Mouse (Mus musculus) liver, embryonic 15.5 days (tissue): Measurements from ENCODE around the gene Clec2l. TPM values are rescaled to one million over a fixed set of nuclear protein-coding genes. Genes with fewer than 3 reads are reported as not detected.
"Not testable (repeated sequence)": the region's sequence is repeated elsewhere in the genome, so short reads cannot be mapped to it uniquely, and the experiment has no call there.

ENCODE experiments used
- ATAC-seq: fragments of 200-750 bp; cut with Nextera tagmentation; 2 replicates; pipeline ENCODE4 v1.8.0; 2017; ENCODE audit warnings: moderate number of reproducible peaks, mild to moderate bottlenecking, moderate library complexity; ENCODE audit not compliant: insufficient read depth
- H3K27ac ChIP-seq: fragments of 300-500 bp; sonication (generic); replicated peaks from 2 replicates; pipeline ENCODE4 v1.5.1; 2015; ENCODE audit warnings: mild to moderate bottlenecking, inconsistent platforms
- H3K27me3 ChIP-seq: fragments of 300-500 bp; sonication (generic); 2 replicates; pipeline ENCODE4 v1.6.1; 2015; ENCODE audit warnings: mild to moderate bottlenecking, inconsistent platforms
- H3K36me3 ChIP-seq: fragments of 300-500 bp; sonication (generic); replicated peaks from 2 replicates; pipeline ENCODE4 v1.6.1; 2015; ENCODE audit warnings: moderate library complexity, mild to moderate bottlenecking, inconsistent platforms
- H3K4me1 ChIP-seq: fragments of 300-500 bp; sonication (generic); replicated peaks from 2 replicates; pipeline ENCODE4 v1.6.1; 2015; ENCODE audit warnings: inconsistent platforms
- H3K4me2 ChIP-seq: fragments of 300-500 bp; sonication (generic); 2 replicates; pipeline ENCODE4 v1.6.1; 2015; ENCODE audit warnings: moderate library complexity, mild to moderate bottlenecking, inconsistent platforms
- H3K4me3 ChIP-seq: fragments of 300-500 bp; sonication (generic); replicated peaks from 2 replicates; pipeline ENCODE4 v1.5.1; 2015; ENCODE audit warnings: mild to moderate bottlenecking, inconsistent platforms
- H3K9ac ChIP-seq: fragments of 300-500 bp; sonication (generic); 2 replicates; pipeline ENCODE4 v1.6.1; 2015; ENCODE audit warnings: moderate library complexity, mild to moderate bottlenecking, inconsistent platforms
- H3K9me3 ChIP-seq: fragments of 300-500 bp; sonication (generic); replicated peaks from 2 replicates; pipeline ENCODE4 v1.6.1; 2016; ENCODE audit warnings: inconsistent platforms
- WGBS: fragments of 180-500 bp; shearing (Covaris S2); methylation state at CpG from one replicate; pipeline ENCODE4 v1.1.7; 2015; ENCODE audit warnings: mixed read lengths; ENCODE audit not compliant: insufficient replicate concordance; 5-methylcytosine and 5-hydroxymethylcytosine counted together
- polyA plus RNA-seq: library from polyadenylated mRNA; unstranded; fragments of >200 nt; fragmentation: Nextera tagmentation; extraction: Ambion mirVana; gene quantifications from 2 replicates; pipeline ENCODE4 v1.2.1, GENCODE M21; 2015

Clec2l gene
- polyA plus RNA-seq, 1 experiment from 2014 or later = 0.08 TPM

DNA sequence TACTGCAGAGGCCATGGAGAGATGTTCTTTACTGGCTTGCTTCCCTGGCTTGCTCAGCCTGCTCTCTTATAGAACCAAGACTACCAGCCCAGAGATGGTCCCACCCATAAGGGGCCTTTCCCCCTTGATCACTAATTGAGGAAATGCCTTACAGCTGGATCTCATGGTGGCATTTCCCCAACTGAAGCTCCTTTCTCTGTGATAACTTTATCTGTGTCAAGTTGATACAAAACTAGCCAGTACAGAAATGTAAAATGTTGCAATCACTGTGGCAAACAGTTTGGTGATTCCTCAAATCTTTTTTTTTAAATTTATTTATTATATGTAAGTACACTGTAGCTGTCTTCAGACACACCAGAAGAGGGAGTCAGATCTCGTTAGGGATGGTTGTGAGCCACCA lies 7.6 kb downstream of the Clec2l start:
- not testable (repeated sequence) for H3K36me3 ChIP-seq, ATAC-seq, H3K4me3 ChIP-seq, H3K4me2 ChIP-seq, H3K4me1 ChIP-seq, H3K9ac ChIP-seq, H3K9me3 ChIP-seq, H3K27ac ChIP-seq
- 38% methylated on average over 1 of the region's 1 CpGs for WGBS
- H3K27me3 ChIP-seq = peaks cover 30% of the 10 kb centered on the region

DNA sequence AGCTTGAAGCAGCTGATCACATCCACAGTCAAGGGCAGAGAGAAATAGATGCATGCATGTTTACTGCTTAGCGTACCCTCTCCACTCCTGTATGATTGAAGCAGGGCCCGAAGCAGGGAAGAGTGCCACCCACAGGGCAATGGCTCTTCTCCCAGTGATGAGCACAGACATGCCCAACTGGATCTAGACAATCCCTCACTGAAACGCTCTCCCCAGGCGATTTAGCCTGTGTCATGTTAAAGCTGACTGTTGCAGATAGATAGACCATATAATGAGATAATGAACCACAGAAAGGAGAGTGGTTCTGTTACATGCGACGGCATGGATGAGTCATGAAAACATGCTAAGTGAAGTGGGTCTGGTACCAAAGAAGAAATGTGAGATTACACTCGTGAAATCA lies 8.4 kb downstream of the Clec2l start:
- no peak for ATAC-seq

DNA sequence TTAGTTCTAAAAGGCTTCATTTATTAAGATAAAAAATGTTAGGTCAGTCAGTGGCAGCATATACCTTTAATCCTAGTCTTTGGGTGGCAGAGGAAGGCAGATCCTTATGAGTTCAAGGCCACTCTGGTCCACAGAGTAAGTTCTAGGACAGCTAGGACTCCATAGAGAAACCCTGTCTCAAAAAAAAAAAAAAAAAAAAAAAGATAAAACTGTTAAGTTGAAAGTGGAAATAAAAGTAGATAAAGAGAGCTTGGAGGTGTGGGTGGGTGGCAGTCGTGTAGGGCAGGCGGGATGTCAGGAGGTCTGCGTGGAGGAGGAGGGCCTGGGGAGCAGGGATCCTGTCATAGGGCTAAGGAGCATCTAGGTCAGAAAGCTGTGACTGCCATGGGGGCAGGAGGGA lies 9.1 kb downstream of the Clec2l start:
- peaks cover 18% of the 10 kb centered on the region for H3K27me3 ChIP-seq
- no peaks in the 10 kb centered on the region for H3K36me3 ChIP-seq
- H3K27ac ChIP-seq = no peak overlapping the region
- no peak overlapping the region for H3K4me2 ChIP-seq
- no peaks in the 10 kb centered on the region for H3K9me3 ChIP-seq
- peaks cover 17% of the 10 kb centered on the region for H3K4me1 ChIP-seq
- H3K4me3 ChIP-seq = no peak overlapping the region
- WGBS = 48% methylated on average over 3 of the region's 3 CpGs
- ATAC-seq = no peak
- H3K9ac ChIP-seq = no peak overlapping the region

More for the DNA sequence above, 8.4 kb downstream of the Clec2l start:
- 39% methylated on average over 7 of the region's 7 CpGs for WGBS
- Histone ChIP-seq H3K4me2 (no peak overlapping the region), H3K4me3 (no peak overlapping the region), H3K27me3 (peaks cover 22% of the 10 kb centered on the region), H3K4me1 (peaks cover 11% of the 10 kb centered on the region), H3K36me3 (no peaks in the 10 kb centered on the region), H3K27ac (no peak overlapping the region), H3K9ac (no peak overlapping the region), H3K9me3 (no peaks in the 10 kb centered on the region)

DNA sequence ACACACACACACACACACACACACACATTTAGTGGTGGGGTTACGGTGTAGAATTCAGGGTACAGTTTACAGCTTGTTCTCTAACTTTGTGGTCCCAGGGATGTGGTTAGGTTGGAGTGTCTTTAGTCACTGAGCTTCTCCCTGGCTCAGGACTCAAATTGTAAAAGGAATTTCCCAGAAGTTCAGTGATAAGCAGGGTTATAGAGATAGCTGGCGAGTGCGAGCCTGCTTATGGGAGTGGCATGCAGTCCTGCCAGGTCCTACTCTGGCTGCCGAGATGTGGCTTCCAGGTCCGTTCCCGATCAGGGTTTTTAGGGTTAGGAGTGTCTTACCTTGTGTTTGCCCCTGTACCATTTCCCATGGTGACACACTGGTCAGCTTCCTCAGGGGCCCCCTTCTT lies 13.3 kb downstream of the Clec2l start:
- H3K9ac ChIP-seq = no peak overlapping the region
- H3K4me1 ChIP-seq = peaks cover 14% of the 10 kb centered on the region
- H3K27ac ChIP-seq = no peak overlapping the region
- 48% methylated on average over 6 of the region's 6 CpGs for WGBS
- ATAC-seq = no peak
- H3K36me3 ChIP-seq = no peaks in the 10 kb centered on the region
- peaks cover 7% of the 10 kb centered on the region; the same call in 1 of the 2 replicates for H3K27me3 ChIP-seq
- H3K4me2 ChIP-seq = no peak overlapping the region; the same call in 1 of the 2 replicates
- no peak overlapping the region for H3K4me3 ChIP-seq
- H3K9me3 ChIP-seq = no peaks in the 10 kb centered on the region

DNA sequence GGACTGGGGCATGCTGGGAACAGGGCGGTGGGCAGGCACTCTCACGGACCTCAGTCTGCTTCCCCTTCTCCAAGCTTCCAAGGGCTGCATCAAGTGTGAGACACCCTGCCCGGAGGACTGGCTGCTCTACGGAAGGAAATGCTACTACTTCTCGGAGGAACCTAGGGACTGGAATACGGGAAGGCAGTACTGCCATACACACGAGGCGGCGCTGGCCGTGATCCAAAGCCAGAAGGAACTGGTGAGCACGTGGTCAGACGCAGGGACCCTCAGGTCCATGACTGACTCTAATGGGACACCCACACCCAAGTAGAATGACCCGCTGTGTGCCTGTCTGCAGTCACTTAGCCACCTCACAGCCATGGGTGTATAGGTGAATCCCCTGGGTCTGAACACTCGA lies 13.9 kb downstream of the Clec2l start:
- H3K4me2 ChIP-seq = no peak overlapping the region
- H3K9me3 ChIP-seq = no peaks in the 10 kb centered on the region
- 61% methylated on average over 14 of the region's 14 CpGs for WGBS
- no peaks in the 10 kb centered on the region for H3K36me3 ChIP-seq
- peaks cover 7% of the 10 kb centered on the region; the same call in 1 of the 2 replicates for H3K27me3 ChIP-seq
- H3K4me3 ChIP-seq = no peak overlapping the region
- H3K4me1 ChIP-seq = peaks cover 9% of the 10 kb centered on the region
- no peak overlapping the region for H3K27ac ChIP-seq
- ATAC-seq = no peak
- H3K9ac ChIP-seq = no peak overlapping the region

DNA sequence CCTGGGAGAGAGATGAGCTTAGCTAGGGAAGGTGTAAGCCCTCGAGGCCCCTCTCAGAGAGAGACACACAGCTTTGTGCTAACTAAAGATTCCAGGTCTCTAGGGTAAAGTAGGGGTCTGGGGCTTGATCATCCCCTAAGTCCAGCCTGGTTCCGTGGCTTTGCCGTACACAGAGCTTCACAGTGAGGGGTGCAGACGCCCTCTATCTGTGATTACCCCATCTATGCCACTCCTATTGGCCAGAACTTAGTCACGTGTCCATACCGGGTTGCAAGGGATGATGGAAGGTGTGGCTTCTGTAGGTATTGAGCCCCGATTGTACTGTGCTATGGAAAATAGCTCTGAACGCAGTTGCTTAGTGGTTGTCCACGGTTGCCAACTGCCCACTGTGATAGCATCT lies 14.8 kb downstream of the Clec2l start:
- no peaks in the 10 kb centered on the region for H3K9me3 ChIP-seq
- no peak for ATAC-seq
- H3K4me1 ChIP-seq = peaks cover 9% of the 10 kb centered on the region
- H3K4me3 ChIP-seq = no peak overlapping the region
- H3K27ac ChIP-seq = no peak overlapping the region
- no peak overlapping the region for H3K9ac ChIP-seq
- H3K4me2 ChIP-seq = no peak overlapping the region
- H3K36me3 ChIP-seq = no peaks in the 10 kb centered on the region
- 56% methylated on average over 9 of the region's 9 CpGs for WGBS
- peaks cover 7% of the 10 kb centered on the region; the same call in 1 of the 2 replicates for H3K27me3 ChIP-seq

DNA sequence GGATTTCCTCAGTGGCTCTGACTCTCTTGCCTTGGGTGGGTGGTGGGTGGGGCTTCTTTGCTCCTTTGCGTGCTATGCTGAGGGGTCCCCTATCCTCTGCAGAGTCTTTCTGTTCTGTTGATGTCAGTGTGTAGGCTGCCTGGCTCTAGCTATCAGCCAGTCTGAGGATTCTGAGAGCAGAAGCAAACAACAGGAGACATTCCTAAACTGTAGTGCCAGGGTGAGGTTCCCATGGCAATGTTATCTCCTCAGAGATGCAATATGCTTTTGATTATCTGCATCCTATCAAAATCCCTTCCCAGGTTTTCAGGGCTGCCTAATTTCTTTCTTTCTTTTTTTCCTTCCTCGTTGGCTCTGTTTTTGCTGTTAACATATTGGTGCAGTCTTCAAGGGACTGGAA lies 19.7 kb downstream of the Clec2l start:
- H3K9me3 ChIP-seq = no peaks in the 10 kb centered on the region
- H3K36me3 ChIP-seq = peaks cover 13% of the 10 kb centered on the region
- H3K4me1 ChIP-seq = no peaks in the 10 kb centered on the region
- H3K4me3 ChIP-seq = no peak overlapping the region
- no peak for ATAC-seq
- no peak overlapping the region for H3K9ac ChIP-seq
- H3K27ac ChIP-seq = no peak overlapping the region
- no peaks in the 10 kb centered on the region for H3K27me3 ChIP-seq
- WGBS = 47% methylated on average over 2 of the region's 2 CpGs
- no peak overlapping the region for H3K4me2 ChIP-seq

DNA sequence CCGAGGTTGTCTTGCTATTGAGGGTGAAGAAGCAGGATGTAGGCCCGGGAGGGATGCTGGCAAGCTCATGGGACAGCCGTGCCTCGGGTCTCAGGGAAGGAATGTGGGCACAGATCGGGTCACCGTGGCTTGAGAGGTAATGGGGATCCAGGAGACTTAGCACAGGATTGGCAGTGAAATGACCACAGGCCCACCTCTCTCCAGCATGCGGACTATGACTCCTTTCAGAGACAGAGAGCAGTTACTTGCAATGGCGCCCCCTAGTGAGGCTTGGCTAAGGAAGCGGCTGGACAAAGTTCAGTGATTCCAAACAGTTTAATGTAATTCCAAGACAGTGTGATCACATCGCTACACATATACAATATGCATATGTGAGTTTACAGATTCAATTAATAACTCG lies 24.3 kb downstream of the Clec2l start:
- WGBS = 66% methylated on average over 11 of the region's 11 CpGs
- ATAC-seq = no peak
- peaks cover 52% of the 10 kb centered on the region for H3K36me3 ChIP-seq

DNA sequence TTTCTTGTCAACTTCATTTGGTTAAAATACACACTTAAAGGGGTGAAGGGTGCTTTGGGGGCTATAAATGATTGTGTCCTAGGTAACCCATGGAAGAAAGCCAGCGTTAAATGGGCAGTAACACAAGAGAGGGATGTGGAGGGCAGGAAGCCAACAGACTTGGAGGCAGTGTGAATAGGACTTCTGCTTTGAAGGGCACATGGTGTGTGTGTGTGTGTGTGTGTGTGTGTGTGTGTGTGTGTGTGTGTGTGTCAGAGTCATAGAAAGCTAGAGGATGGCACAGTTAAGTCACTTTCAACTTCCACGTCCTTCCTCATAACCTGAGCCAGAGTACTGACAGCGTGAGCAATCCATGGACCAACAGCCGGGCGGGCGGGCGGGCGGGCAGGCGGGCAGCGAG lies 26.0 kb downstream of the Clec2l start:
- Histone ChIP-seq H3K27ac (no peak overlapping the region), H3K4me1 (no peaks in the 10 kb centered on the region), H3K9me3 (no peaks in the 10 kb centered on the region), H3K36me3 (peaks cover 68% of the 10 kb centered on the region), H3K4me2 (no peak overlapping the region), H3K4me3 (no peak overlapping the region), H3K27me3 (no peaks in the 10 kb centered on the region), H3K9ac (no peak overlapping the region)
- WGBS = 90% methylated on average over 10 of the region's 10 CpGs
- no peak for ATAC-seq

More for the DNA sequence above, 24.3 kb downstream of the Clec2l start:
- Histone ChIP-seq H3K4me2 (no peak overlapping the region), H3K4me1 (no peaks in the 10 kb centered on the region), H3K9me3 (no peaks in the 10 kb centered on the region), H3K9ac (no peak overlapping the region), H3K27me3 (no peaks in the 10 kb centered on the region), H3K4me3 (no peak overlapping the region), H3K27ac (no peak overlapping the region)

DNA sequence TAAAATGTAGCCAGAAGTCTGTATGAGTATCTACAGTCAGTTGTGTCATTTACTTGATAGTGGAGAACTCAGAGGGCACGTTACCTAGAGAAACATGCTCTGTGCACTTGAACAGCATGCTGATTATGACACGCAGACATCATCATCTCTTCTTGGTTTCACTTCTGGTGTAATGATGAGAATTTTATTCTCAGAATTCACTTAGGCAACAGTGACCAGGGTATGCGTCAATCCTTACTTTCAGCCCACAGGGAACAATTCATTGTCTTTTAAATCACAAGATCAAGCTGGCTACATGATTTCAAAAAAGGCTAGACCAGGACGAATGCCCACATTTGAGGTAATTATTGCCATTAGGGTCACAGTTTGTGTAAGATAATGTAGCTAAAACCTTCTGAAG lies 27.7 kb downstream of the Clec2l start:
- H3K4me2 ChIP-seq = no peak overlapping the region
- H3K27ac ChIP-seq = no peak overlapping the region
- 76% methylated on average over 4 of the region's 4 CpGs for WGBS
- no peak overlapping the region for H3K4me3 ChIP-seq
- no peak for ATAC-seq
- H3K4me1 ChIP-seq = no peaks in the 10 kb centered on the region; the same call in 1 of the 2 replicates
- no peaks in the 10 kb centered on the region for H3K27me3 ChIP-seq
- no peaks in the 10 kb centered on the region for H3K9me3 ChIP-seq
- H3K9ac ChIP-seq = no peak overlapping the region
- peaks cover 84% of the 10 kb centered on the region for H3K36me3 ChIP-seq

DNA sequence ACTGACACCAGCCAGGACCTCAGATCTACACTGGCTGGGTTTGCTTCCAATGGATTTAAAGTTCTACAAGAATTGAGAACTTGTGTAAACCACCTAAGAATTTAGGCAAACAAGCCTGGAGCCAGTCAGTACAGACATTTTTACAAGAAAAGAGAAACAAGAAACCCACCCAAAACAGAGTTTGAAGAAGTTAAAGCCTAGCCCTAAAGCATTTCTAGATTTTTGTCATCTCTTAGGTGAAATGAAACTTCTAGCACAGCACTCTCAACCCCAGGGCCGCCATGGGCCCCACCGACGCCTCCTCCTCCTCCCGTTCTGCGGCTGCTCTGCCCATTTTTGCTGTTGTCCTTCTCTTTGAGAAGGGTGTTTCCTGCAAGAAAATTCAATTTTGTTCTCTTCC lies 28.2 kb downstream of the Clec2l start:
- no peaks in the 10 kb centered on the region for H3K27me3 ChIP-seq
- no peak overlapping the region for H3K27ac ChIP-seq
- H3K9ac ChIP-seq = no peak overlapping the region
- no peaks in the 10 kb centered on the region for H3K9me3 ChIP-seq
- ATAC-seq = no peak
- H3K4me1 ChIP-seq = no peaks in the 10 kb centered on the region; the same call in 1 of the 2 replicates
- H3K4me3 ChIP-seq = no peak overlapping the region
- H3K36me3 ChIP-seq = peaks cover 88% of the 10 kb centered on the region
- 93% methylated on average over 5 of the region's 5 CpGs for WGBS
- no peak overlapping the region for H3K4me2 ChIP-seq

DNA sequence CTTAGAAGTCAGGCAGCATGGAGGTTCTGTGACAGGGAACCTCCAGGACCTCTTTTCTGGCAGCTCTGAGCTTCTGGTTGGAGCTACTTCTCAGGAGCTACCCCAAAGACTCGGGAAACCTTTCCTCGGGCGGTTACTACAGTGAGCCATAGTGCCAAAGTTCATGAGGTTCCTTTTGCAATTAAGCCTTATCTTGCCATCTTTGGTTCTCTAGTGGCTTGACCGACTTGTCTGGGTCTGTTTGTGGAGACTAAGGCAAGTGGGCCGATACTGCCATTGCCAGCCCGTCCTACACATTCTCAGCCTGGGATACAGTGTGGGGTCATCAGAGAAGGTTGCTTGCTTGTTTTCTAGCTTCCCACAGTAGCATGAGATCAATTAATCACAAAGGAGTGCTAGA lies 29.7 kb downstream of the Clec2l start:
- WGBS = 85% methylated on average over 6 of the region's 6 CpGs
- H3K4me2 ChIP-seq = no peak overlapping the region
- no peak overlapping the region for H3K27ac ChIP-seq
- no peaks in the 10 kb centered on the region for H3K27me3 ChIP-seq
- no peak overlapping the region for H3K4me3 ChIP-seq
- H3K36me3 ChIP-seq = peaks cover 89% of the 10 kb centered on the region
- H3K9me3 ChIP-seq = no peaks in the 10 kb centered on the region
- no peak overlapping the region for H3K9ac ChIP-seq
- no peaks in the 10 kb centered on the region; the same call in 1 of the 2 replicates for H3K4me1 ChIP-seq
- no peak for ATAC-seq
